Mouse (Mus musculus): ENCODE results near the gene Slc6a18. TPM values are rescaled to one million over a fixed set of nuclear protein-coding genes. Genes with fewer than 3 reads are reported as not detected.

Gene Slc6a18
- polyA plus RNA-seq, 1 experiment from 2014 or later = not detected

GRCm38 (mm10) chr13:73626745-73627549 is 50.9 kb downstream of the Slc6a18 start, which contains the start of gene Tert:
Gene Tert, plus strand, starts transcription at chr13:73626911.
- Histone ChIP-seq H3K4me3 (ENCODE audit: control insufficient read depth in 1 of 2, insufficient read depth in 1 of 2, low read depth in 1 of 2, low read length in 2 of 2) (peak within 1 kb of the TSS; percentile 62 to 63), H3K27me3 (ENCODE audit: control insufficient read depth, insufficient read depth, low read length) (no peaks in the 10 kb centered on the region), H3K9me3 (ENCODE audit: control insufficient read depth, low read length) (no peaks in the 10 kb centered on the region), H3K36me3 (ENCODE audit: control insufficient read depth, insufficient read depth, low read length) (peaks cover under 1% of the 10 kb centered on the region; the same call in 1 of the 2 replicates), H3K9ac (ENCODE audit: low read length) (peak within 1 kb of the TSS; percentile 76), H3K27ac (replicated peaks in 1 of 2; ENCODE audit: control insufficient read depth in 1 of 2, insufficient read depth in 1 of 2, low read depth in 2 of 2, low read length in 2 of 2) (no peak within 1 kb of the TSS), H3K4me1 (ENCODE audit: control insufficient read depth in 2 of 2, insufficient read depth in 2 of 2, low read length in 2 of 2) (peaks cover 5 to 13% of the 10 kb centered on the region in 2 experiments; a peak in 3 of 4 replicates), H3K4me2 (ENCODE audit: low read length) (peak within 1 kb of the TSS; percentile 96)
- 10% methylated on average over 47 of the region's 47 CpGs for WGBS
- ATAC-seq (ENCODE audit: insufficient number of reproducible peaks, insufficient read depth, low FRiP score, low read depth) = no peak

DNA sequence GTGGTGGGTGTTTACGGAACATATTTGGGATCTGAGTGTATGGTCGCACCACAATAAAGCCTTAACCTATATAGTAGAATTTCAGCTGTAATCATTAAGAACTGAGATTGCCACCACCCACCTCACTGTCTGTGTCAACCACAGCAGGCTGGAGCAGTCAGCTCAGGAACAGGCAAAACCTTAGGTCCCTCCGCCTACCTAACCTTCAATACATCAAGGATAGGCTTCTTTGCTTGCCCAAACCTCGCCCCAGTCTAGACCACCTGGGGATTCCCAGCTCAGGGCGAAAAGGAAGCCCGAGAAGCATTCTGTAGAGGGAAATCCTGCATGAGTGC is 51.4 kb downstream of the Slc6a18 start:
- H3K27ac ChIP-seq (replicated peaks in 1 of 2; ENCODE audit: control insufficient read depth in 1 of 2, insufficient read depth in 1 of 2, low read depth in 2 of 2, low read length in 2 of 2) = no peak overlapping the region

DNA sequence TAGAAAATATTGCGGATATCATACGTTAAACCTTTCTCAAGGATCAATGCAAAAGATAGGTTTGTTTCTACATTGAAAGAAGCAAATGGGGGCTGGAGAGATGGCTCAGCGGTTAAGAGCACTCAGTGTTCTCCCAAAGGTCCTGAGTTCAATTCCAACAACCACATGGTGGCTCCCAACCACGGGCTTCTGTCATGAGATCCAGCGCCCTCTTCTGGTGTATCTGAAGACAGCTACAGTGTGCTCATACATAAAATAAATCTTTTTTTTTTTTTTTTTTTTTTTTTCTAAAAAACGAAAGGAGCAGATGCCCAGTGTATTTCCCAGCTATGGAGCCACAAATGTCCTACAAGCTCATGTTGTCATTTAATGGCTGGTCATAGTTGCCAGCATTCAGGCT is 57.2 kb downstream of the Slc6a18 start:
- Histone ChIP-seq H3K27ac (replicated peaks in 1 of 2; ENCODE audit: control insufficient read depth in 1 of 2, insufficient read depth in 1 of 2, low read depth in 2 of 2, low read length in 2 of 2) (no peak overlapping the region), H3K36me3 (ENCODE audit: control insufficient read depth, insufficient read depth, low read length) (peaks cover 63% of the 10 kb centered on the region), H3K4me2 (ENCODE audit: low read length) (no peak overlapping the region), H3K9me3 (ENCODE audit: control insufficient read depth, low read length) (no peaks in the 10 kb centered on the region), H3K4me1 (ENCODE audit: control insufficient read depth in 2 of 2, insufficient read depth in 2 of 2, low read length in 2 of 2) (no peaks in the 10 kb centered on the region), H3K9ac (ENCODE audit: low read length) (no peak overlapping the region), H3K4me3 (ENCODE audit: control insufficient read depth in 1 of 2, insufficient read depth in 1 of 2, low read depth in 1 of 2, low read length in 2 of 2) (no peak overlapping the region), H3K27me3 (ENCODE audit: control insufficient read depth, insufficient read depth, low read length) (no peaks in the 10 kb centered on the region)
- ATAC-seq (ENCODE audit: insufficient number of reproducible peaks, insufficient read depth, low FRiP score, low read depth) = no peak
- WGBS = 74% methylated on average over 6 of the region's 6 CpGs

More for the DNA sequence above, 51.4 kb downstream of the Slc6a18 start:
- Histone ChIP-seq H3K36me3 (ENCODE audit: control insufficient read depth, insufficient read depth, low read length) (peaks cover 6% of the 10 kb centered on the region), H3K9me3 (ENCODE audit: control insufficient read depth, low read length) (no peaks in the 10 kb centered on the region), H3K4me3 (ENCODE audit: control insufficient read depth in 1 of 2, insufficient read depth in 1 of 2, low read depth in 1 of 2, low read length in 2 of 2) (peak overlapping the region; percentile 62 to 63), H3K9ac (ENCODE audit: low read length) (peak overlapping the region; percentile 76), H3K27me3 (ENCODE audit: control insufficient read depth, insufficient read depth, low read length) (no peaks in the 10 kb centered on the region), H3K4me2 (ENCODE audit: low read length) (peak overlapping the region; percentile 96), H3K4me1 (ENCODE audit: control insufficient read depth in 2 of 2, insufficient read depth in 2 of 2, low read length in 2 of 2) (peaks cover 5 to 13% of the 10 kb centered on the region in 2 experiments; a peak in 3 of 4 replicates)
- ATAC-seq (ENCODE audit: insufficient number of reproducible peaks, insufficient read depth, low FRiP score, low read depth) = no peak
- 40% methylated on average over 6 of the region's 6 CpGs for WGBS

- Histone ChIP-seq H3K36me3 (ENCODE audit: control insufficient read depth, insufficient read depth, low read length) (peaks cover 86% of the 10 kb centered on the region), H3K4me1 (ENCODE audit: control insufficient read depth in 2 of 2, insufficient read depth in 2 of 2, low read length in 2 of 2) (no peaks in the 10 kb centered on the region), H3K9ac (ENCODE audit: low read length) (no peak overlapping the region), H3K4me3 (ENCODE audit: control insufficient read depth in 1 of 2, insufficient read depth in 1 of 2, low read depth in 1 of 2, low read length in 2 of 2) (no peak overlapping the region), H3K4me2 (ENCODE audit: low read length) (no peak overlapping the region), H3K27ac (replicated peaks in 1 of 2; ENCODE audit: control insufficient read depth in 1 of 2, insufficient read depth in 1 of 2, low read depth in 2 of 2, low read length in 2 of 2) (no peak overlapping the region), H3K27me3 (ENCODE audit: control insufficient read depth, insufficient read depth, low read length) (no peaks in the 10 kb centered on the region), H3K9me3 (ENCODE audit: control insufficient read depth, low read length) (no peaks in the 10 kb centered on the region)
- ATAC-seq (ENCODE audit: insufficient number of reproducible peaks, insufficient read depth, low FRiP score, low read depth) = no peak; the same call in 1 of the 2 replicates
- 87% methylated on average over 5 of the region's 5 CpGs for WGBS
Measured at GRCm38 (mm10) chr13:73618406-73618805, 59.4 kb downstream of the Slc6a18 start.

Other genes starting within 250 kb of the Slc6a18 start
- 15.4 and 19.1 TPM in 2 replicates for gene Lpcat1, start 210.8 kb downstream of the Slc6a18 start, polyA plus RNA-seq (2014; fragmentation: Nextera tagmentation; extraction: Ambion mirVana)
- gene Slc6a3, start 141.3 kb downstream of the Slc6a18 start, polyA plus RNA-seq (2014; fragmentation: Nextera tagmentation; extraction: Ambion mirVana) = 0.05 and 0.09 TPM in 2 replicates
- gene Clptm1l, start 74.0 kb downstream of the Slc6a18 start, polyA plus RNA-seq (2014; fragmentation: Nextera tagmentation; extraction: Ambion mirVana) = 103 and 113 TPM in 2 replicates
- gene Tert, start 51.1 kb downstream of the Slc6a18 start, polyA plus RNA-seq (2014; fragmentation: Nextera tagmentation; extraction: Ambion mirVana) = 1.5 and 1.8 TPM in 2 replicates
- not detected in 2 replicates for gene Slc6a19, start 26.8 kb upstream of the Slc6a18 start, polyA plus RNA-seq (2014; fragmentation: Nextera tagmentation; extraction: Ambion mirVana)
- gene Slc12a7, start 55.1 kb upstream of the Slc6a18 start, polyA plus RNA-seq (2014; fragmentation: Nextera tagmentation; extraction: Ambion mirVana) = 39.4 and 44.1 TPM in 2 replicates
- 2.4 and 3.3 TPM in 2 replicates for gene Nkd2, start 169.6 kb upstream of the Slc6a18 start, polyA plus RNA-seq (2014; fragmentation: Nextera tagmentation; extraction: Ambion mirVana)